Mouse (Mus musculus) liver, embryonic 14.5 days (tissue): ENCODE data around the gene Tada3. TPM values are rescaled to one million over a fixed set of nuclear protein-coding genes. Genes with fewer than 3 reads are reported as not detected.

Source experiments
- ATAC-seq: fragments of 200-750 bp; cut with Nextera tagmentation; 2 replicates; pipeline ENCODE4 v1.8.0; 2017; ENCODE audit warnings: moderate number of reproducible peaks, mild to moderate bottlenecking, moderate library complexity; ENCODE audit not compliant: insufficient read depth
- DNase-seq, 3 experiments: peaks; one replicate each; pipeline ENCODE4 v3.0.0-alpha.2; 2012 to 2013; ENCODE audit warnings: low read depth in 3 of 3, low spot score in 3 of 3
- H3K27ac ChIP-seq: fragments of 300-500 bp; sonication (generic); 2 replicates; pipeline ENCODE4 v1.5.1; 2014; ENCODE audit warnings: moderate library complexity, mild to moderate bottlenecking, control low read depth, inconsistent platforms
- H3K27me3 ChIP-seq: fragments of 300-500 bp; sonication (generic); 2 replicates; pipeline ENCODE4 v1.6.1; 2014; ENCODE audit warnings: mild to moderate bottlenecking, low read length, moderate library complexity; ENCODE audit not compliant: control insufficient read depth, insufficient read depth
- H3K36me3 ChIP-seq: fragments of 300-500 bp; sonication (generic); replicated peaks from 2 replicates; pipeline ENCODE4 v1.6.1; 2014; ENCODE audit warnings: low read depth; ENCODE audit not compliant: control insufficient read depth, insufficient read depth
- H3K4me1 ChIP-seq, 2 experiments: fragments of 200-500 bp in 1 of 2; fragments of 300-500 bp in 1 of 2; sonication (generic) in 1 of 2; replicated peaks; 2 replicates each; pipeline ENCODE4 v1.6.1; 2012 to 2014; ENCODE audit warnings: antibody characterized with exemption in 1 of 2, inconsistent platforms in 1 of 2, low read length in 1 of 2; ENCODE audit not compliant: control insufficient read depth in 2 of 2, insufficient read depth in 2 of 2
- H3K4me2 ChIP-seq: fragments of 300-500 bp; sonication (generic); 2 replicates; pipeline ENCODE4 v1.6.1; 2014; ENCODE audit warnings: low read depth, mild to moderate bottlenecking, control low read depth, moderate library complexity
- H3K4me3 ChIP-seq, 2 experiments: fragments of 200-500 bp in 1 of 2; fragments of 300-500 bp in 1 of 2; sonication (generic) in 1 of 2; 2 replicates each; pipeline ENCODE4 v1.5.1; 2012 to 2014; ENCODE audit warnings: low read depth in 2 of 2, low read length in 2 of 2, mild to moderate bottlenecking in 2 of 2, control low read depth in 1 of 2, inconsistent platforms in 1 of 2, moderate library complexity in 1 of 2; ENCODE audit not compliant: insufficient read depth in 1 of 2
- H3K9ac ChIP-seq: fragments of 300-500 bp; sonication (generic); replicated peaks from 2 replicates; pipeline ENCODE4 v1.6.1; 2014; ENCODE audit warnings: mild to moderate bottlenecking, control low read depth, moderate library complexity
- H3K9me3 ChIP-seq: fragments of 300-500 bp; sonication (generic); 2 replicates; pipeline ENCODE4 v1.6.1; 2016; ENCODE audit warnings: low read length, mixed read lengths; ENCODE audit not compliant: control insufficient read depth
- CTCF ChIP-seq: IDR thresholded peaks from 2 replicates; pipeline ENCODE4 v1.5.1; 2016; ENCODE audit warnings: antibody characterized with exemption, low read depth, control low read depth
- EP300 ChIP-seq: IDR thresholded peaks from 2 replicates; pipeline ENCODE4 v1.6.1; 2016; ENCODE audit warnings: antibody characterized with exemption, low read depth
- whole genome bisulfite sequencing: fragments of 180-500 bp; shearing (Covaris S2); extraction: QIAGEN DNeasy Blood & Tissue Kit; methylation state at CpG from one replicate; pipeline ENCODE4 v1.1.7; 2014; ENCODE audit not compliant: insufficient replicate concordance; 5-methylcytosine and 5-hydroxymethylcytosine counted together
- polyA plus RNA-seq, 2 experiments: library from polyadenylated mRNA; depleted of rRNA in 1 of 2; stranded (reverse) in 1 of 2; unstranded in 1 of 2; fragments of >200 nt; fragmentation: Nextera tagmentation in 1 of 2; extraction: Ambion mirVana in 1 of 2; gene quantifications; 2 replicates each; pipeline versions ENCODE4 v1.2.1 to v1.2.3; 2012 to 2014

The Tada3 gene
- polyA plus RNA-seq, 2 experiments, result 15.1 to 15.6 TPM

GRCm38 (mm10) chr6:113405483-113405882 lies 27.8 kb upstream of the Tada3 start:
- TF ChIP-seq EP300 (no peak), CTCF (no peak)
- Histone ChIP-seq H3K27me3 (no peaks in the 10 kb centered on the region), H3K9me3 (no peaks in the 10 kb centered on the region), H3K4me2 (no peak overlapping the region), H3K4me1 (no peaks in the 10 kb centered on the region), H3K27ac (no peak overlapping the region), H3K9ac (no peak overlapping the region), H3K4me3 (no peak overlapping the region), H3K36me3 (no peaks in the 10 kb centered on the region)
- WGBS, result 65% methylated on average over 6 of the region's 6 CpGs
- no peak for DNase-seq
- no peak for ATAC-seq

DNA sequence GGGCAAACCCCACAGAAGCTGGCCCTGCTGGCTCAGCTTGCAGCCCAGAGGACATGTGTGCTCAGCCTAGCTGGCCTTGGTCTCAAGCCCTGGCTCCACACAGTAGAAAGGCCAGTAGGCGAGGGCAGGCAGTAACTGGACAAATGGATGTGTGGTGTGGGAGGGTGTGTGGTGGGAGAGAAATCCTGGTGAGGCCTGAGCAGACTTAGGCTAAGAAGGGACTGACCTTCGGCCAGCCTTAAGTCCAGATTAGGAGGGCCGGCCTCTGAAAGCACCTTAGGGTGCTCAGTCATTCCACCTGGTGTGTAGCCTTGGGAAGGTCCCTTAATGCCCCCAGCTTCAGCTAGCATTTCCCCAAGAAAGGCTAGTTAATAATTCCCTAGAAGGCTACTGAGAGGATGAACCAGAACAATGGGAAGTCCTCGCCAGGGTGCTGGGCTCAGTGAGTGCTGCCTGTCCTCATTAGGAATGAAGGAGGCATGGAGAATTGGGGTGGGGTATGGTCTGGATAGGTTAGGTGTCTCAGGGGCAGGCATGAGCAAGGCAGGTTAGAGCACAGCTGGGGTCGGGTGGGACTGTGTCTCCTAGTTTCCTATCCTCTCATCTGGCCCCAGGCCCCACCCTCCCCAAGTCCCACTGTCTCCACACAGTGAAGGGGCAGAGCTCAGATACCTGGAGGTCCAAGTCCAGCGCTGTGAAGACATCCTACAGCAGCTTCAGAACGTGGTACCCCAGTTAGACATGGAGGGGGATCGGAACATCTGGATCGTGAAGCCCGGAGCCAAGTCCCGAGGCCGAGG lies 27.2 kb upstream of the Tada3 start:
- Histone ChIP-seq H3K4me1 (no peaks in the 10 kb centered on the region), H3K9ac (no peak overlapping the region), H3K27me3 (no peaks in the 10 kb centered on the region), H3K4me2 (no peak overlapping the region), H3K9me3 (no peaks in the 10 kb centered on the region), H3K36me3 (no peaks in the 10 kb centered on the region), H3K27ac (no peak overlapping the region), H3K4me3 (no peak overlapping the region)
- 64% methylated on average over 12 of the region's 12 CpGs for WGBS
- ATAC-seq (no peak), DNase-seq (no peak)
- TF ChIP-seq CTCF, result no peak
- no peak for TF ChIP-seq EP300

- DNase-seq (no peak), ATAC-seq (no peak)
- Histone ChIP-seq H3K4me3 (no peak overlapping the region), H3K4me2 (no peak overlapping the region), H3K9me3 (no peaks in the 10 kb centered on the region), H3K4me1 (no peaks in the 10 kb centered on the region), H3K36me3 (no peaks in the 10 kb centered on the region), H3K27ac (no peak overlapping the region), H3K27me3 (no peaks in the 10 kb centered on the region), H3K9ac (no peak overlapping the region)
- no peak for TF ChIP-seq CTCF
- TF ChIP-seq EP300, result no peak
- 76% methylated on average over 13 of the region's 13 CpGs for WGBS
These were observed 24.4 kb upstream of the Tada3 start for GRCm38 (mm10) chr6:113402094-113402493.

- no peak for ATAC-seq
- no peaks in the 10 kb centered on the region for H3K36me3 ChIP-seq
- H3K9ac ChIP-seq, result no peak overlapping the region
- TF ChIP-seq EP300 (no peak), CTCF (no peak)
- H3K4me1 ChIP-seq, result 0 out of 4 replicates have a peak, but pooled peaks cover 0 to 2% of the 10 kb centered on the region in 2 experiments
- H3K27me3 ChIP-seq, result peaks cover 6% of the 10 kb centered on the region
- H3K4me2 ChIP-seq, result no peak overlapping the region
- H3K4me3 ChIP-seq, result no peak overlapping the region
- DNase-seq, result no peak
- 68% methylated on average over 10 of the region's 10 CpGs for WGBS
- no peaks in the 10 kb centered on the region for H3K9me3 ChIP-seq
- no peak overlapping the region for H3K27ac ChIP-seq
These were observed 18.8 kb upstream of the Tada3 start for GRCm38 (mm10) chr6:113396270-113397030.

DNA sequence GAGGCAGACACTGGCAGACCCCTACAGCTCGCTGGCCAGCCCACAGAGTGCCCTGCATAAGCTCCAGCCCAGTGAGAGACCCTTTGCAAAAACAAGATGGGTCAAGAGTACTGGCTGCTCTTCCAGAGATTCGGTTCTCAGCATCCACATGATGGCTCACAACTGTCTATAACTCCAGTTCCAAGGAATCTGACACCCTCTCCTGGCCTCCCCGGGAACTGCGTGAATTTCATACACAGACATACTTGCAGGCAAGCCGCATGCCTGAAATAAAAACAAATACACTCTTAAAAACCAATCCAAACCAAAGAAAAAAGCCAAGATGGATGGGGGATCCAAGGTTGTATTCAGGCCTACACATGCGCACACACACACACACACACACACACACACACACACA lies 17.8 kb upstream of the Tada3 start:
- Histone ChIP-seq H3K27ac (no peak overlapping the region), H3K27me3 (peaks cover 6% of the 10 kb centered on the region), H3K9me3 (no peaks in the 10 kb centered on the region), H3K9ac (no peak overlapping the region), H3K4me1 (0 out of 4 replicates have a peak, but pooled peaks cover 0 to 2% of the 10 kb centered on the region in 2 experiments), H3K4me3 (no peak overlapping the region), H3K36me3 (no peaks in the 10 kb centered on the region; the same call in 1 of the 2 replicates), H3K4me2 (no peak overlapping the region)
- ATAC-seq (no peak), DNase-seq (no peak)
- peak; percentile 19; the same call in 1 of the 2 replicates for TF ChIP-seq CTCF
- no peak for TF ChIP-seq EP300
- WGBS, result 84% methylated on average over 6 of the region's 6 CpGs
